Mouse (Mus musculus) ES-Bruce4 (cell line): ENCODE results near the gene Obp2a.

Experiments
- CTCF ChIP-seq: IDR thresholded peaks from one replicate; pipeline ENCODE4 v1.8.1; 2011; ENCODE audit warnings: low read depth, low read length
- EP300 ChIP-seq: IDR thresholded peaks from 2 replicates; pipeline ENCODE4 v1.6.1; 2011; ENCODE audit warnings: low read depth, low read length; ENCODE audit not compliant: insufficient read depth
- POLR2A ChIP-seq: IDR thresholded peaks from one replicate; pipeline ENCODE4 v1.8.1; 2011; ENCODE audit warnings: low read length; ENCODE audit not compliant: insufficient read depth

- TF ChIP-seq EP300, result no peak
- no peak for TF ChIP-seq POLR2A
- TF ChIP-seq CTCF, result no peak
Measured at GRCm38 (mm10) chr2:25701001-25701400, 1.2 kb downstream of the Obp2a start.
